Mouse (Mus musculus): ENCODE results near the gene Adipoq. TPM values are rescaled to one million over a fixed set of nuclear protein-coding genes. Genes with fewer than 3 reads are reported as not detected.

Gene Adipoq
- total RNA-seq, 2 experiments from 2014 or later, result not detected

DNA sequence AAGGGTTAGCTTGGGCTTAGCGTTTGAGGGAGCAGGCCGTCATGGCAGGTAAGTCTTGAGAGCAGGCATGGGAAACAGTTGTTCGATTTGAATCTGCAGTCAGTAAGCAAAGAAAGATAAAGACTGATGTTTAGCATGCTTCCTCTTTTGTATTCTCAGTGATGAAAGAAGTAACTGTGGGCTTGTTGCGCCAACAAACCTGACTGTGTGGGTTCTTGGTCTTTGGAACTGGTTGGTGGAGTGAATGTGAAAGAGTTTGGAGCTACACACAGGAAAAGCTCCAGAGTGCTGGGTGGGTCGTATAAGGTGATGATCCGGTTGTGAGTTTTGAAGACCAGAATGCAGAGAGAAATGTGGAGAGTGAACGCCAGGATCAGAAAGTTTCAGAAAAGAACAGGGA lies 49.3 kb downstream of the Adipoq start:
- no peak for DNase-seq
- intact Hi-C loops (cut with DNase I), result no loop called here

DNA sequence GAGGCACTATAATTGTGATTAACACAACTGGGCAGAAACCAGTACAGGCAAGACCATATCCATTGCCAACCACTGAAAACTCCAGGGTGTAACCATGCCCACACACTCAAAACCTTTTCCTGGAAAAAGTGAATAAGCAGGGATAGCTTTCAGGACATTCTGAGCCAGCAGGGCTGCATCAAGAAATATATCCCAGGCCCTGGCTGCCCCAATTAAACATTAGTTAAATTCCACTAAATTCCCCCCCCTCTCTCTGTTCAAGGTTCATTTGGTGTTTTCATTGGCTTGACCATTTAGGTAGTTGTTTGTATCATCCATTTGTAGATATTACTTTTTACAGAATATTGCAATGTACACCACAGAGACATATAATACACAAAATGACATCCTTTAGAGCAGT lies 50.0 kb downstream of the Adipoq start:
- intact Hi-C loops (cut with DNase I), result no loop called here
- no peak for DNase-seq

DNA sequence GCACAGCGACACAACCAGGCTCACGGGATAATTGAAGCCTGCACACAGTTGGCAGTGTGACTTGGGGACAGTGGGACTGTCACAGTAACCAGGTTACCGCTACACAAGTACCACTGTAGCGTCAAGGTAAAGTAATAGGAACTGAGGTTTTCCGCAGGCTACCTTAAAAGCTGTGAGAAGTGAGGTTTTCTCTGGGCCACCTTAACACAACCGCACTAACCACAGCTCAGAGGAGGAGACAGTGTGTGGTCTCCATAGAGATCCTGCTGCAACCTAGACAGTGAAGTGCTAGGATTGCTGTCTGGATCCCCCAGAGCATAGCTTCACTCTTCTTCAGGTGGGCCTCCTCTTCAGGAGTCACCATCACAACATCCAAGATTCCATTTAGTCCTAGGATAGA lies 50.5 kb downstream of the Adipoq start:
- no peak for DNase-seq
- intact Hi-C loops (cut with DNase I), result no loop called here

DNA sequence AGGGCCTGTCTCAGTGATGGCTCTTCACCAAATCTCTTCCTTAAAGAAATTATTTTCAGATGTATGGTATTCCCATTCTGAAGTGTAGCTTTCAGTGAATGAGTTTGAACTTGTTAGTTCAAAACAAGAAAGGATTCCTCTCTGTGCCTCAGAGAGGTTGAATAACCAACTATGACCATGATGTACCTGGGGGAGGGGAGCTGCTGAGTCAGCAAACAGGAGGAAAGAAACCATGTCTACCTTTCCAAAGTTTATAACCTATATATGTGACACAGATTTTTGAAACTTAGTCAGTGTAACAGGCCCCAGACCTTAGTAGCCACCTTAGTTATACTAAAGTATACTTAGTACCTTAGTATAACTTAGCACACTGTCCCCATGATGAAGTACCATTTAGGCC lies 55.2 kb downstream of the Adipoq start:
- no peak for DNase-seq
- intact Hi-C loops (cut with DNase I), result no loop called here

Small RNA genes within 50 kb of the gene (microRNA-seq; reads per million reads assigned to microRNA genes)
- gene Gm49346, result 0.90 reads per million

Other genes with a start within 250 kb of the Adipoq start
- gene Fetub, start 228.2 kb upstream of the Adipoq start, total RNA-seq (2021), result not detected
- gene Hrg, start 195.5 kb upstream of the Adipoq start, total RNA-seq (2021), result not detected
- gene Kng2, start 117.1 kb upstream of the Adipoq start, total RNA-seq (2021), result not detected
- gene Kng1, start 88.7 kb upstream of the Adipoq start, total RNA-seq (2021), result not detected
- gene Eif4a2, start 39.1 kb upstream of the Adipoq start, total RNA-seq (2021), result 100 to 1,000 TPM; 666 to 672 TPM
- gene Rfc4, start 18.8 kb upstream of the Adipoq start, total RNA-seq (2021), result 10 to 100 TPM in 1 of 2 experiments, 1 to 10 TPM in 1; 9.7 to 11.5 TPM
- 10 to 100 TPM; 19.1 to 23.2 TPM for gene St6gal1, start 78.2 kb downstream of the Adipoq start, total RNA-seq (2021)